Mouse (Mus musculus) limb, embryonic 10.5 days (tissue): ENCODE results near the gene Sfxn4. TPM values are rescaled to one million over a fixed set of nuclear protein-coding genes. Genes with fewer than 3 reads are reported as not detected.

ENCODE experiments used
- DNase-seq: peaks from one replicate; pipeline ENCODE4 v3.0.0-alpha.2; 2017; ENCODE audit warnings: low spot score
- H3K27ac ChIP-seq: fragments of 300-500 bp; sonication (generic); 2 replicates; pipeline ENCODE4 v1.5.1; 2016; ENCODE audit warnings: mild to moderate bottlenecking
- H3K27me3 ChIP-seq: fragments of 300-500 bp; sonication (generic); 2 replicates; pipeline ENCODE4 v1.6.1; 2016; ENCODE audit warnings: low read depth, mild to moderate bottlenecking; ENCODE audit not compliant: poor library complexity, severe bottlenecking
- H3K36me3 ChIP-seq: fragments of 300-500 bp; sonication (generic); 2 replicates; pipeline ENCODE4 v1.6.1; 2016; ENCODE audit warnings: mild to moderate bottlenecking, moderate library complexity
- H3K4me1 ChIP-seq: fragments of 300-500 bp; sonication (generic); 2 replicates; pipeline ENCODE4 v1.6.1; 2016
- H3K4me3 ChIP-seq: fragments of 300-500 bp; sonication (generic); 2 replicates; pipeline ENCODE4 v1.5.1; 2016; ENCODE audit warnings: mild to moderate bottlenecking, moderate library complexity
- H3K9me3 ChIP-seq: fragments of 300-500 bp; sonication (generic); replicated peaks from 2 replicates; pipeline ENCODE4 v1.6.1; 2016; ENCODE audit warnings: mild to moderate bottlenecking
- WGBS: fragments of 180-500 bp; shearing (Covaris S2); methylation state at CpG from one replicate; pipeline ENCODE4 v1.1.7; 2016; 5-methylcytosine and 5-hydroxymethylcytosine counted together
- polyA plus RNA-seq: library from polyadenylated mRNA; unstranded; fragments of >200 nt; fragmentation: Nextera tagmentation; extraction: Ambion mirVana; gene quantifications from 2 replicates; pipeline ENCODE4 v1.2.1, GENCODE M21; 2016

Sfxn4 gene
- polyA plus RNA-seq, 1 experiment from 2014 or later = 12.8 TPM

GRCm38 (mm10) chr19:60811098-60812035 is 49.9 kb downstream of the Sfxn4 start, which contains the start of gene Fam45a:
TSS of gene Fam45a (plus strand) at chr19:60811585.
- Histone ChIP-seq H3K27ac (peak within 1 kb of the TSS; percentile 92), H3K9me3 (no peaks in the 10 kb centered on the region)
- 3% methylated on average over 45 of the region's 45 CpGs for WGBS

GRCm38 (mm10) chr19:60809927-60810326 is 51.4 kb downstream of the Sfxn4 start:
- Histone ChIP-seq H3K9me3 (no peaks in the 10 kb centered on the region), H3K36me3 (peaks cover 7% of the 10 kb centered on the region), H3K4me3 (no peak overlapping the region), H3K4me1 (peaks cover 15% of the 10 kb centered on the region), H3K27ac (no peak overlapping the region), H3K27me3 (no peaks in the 10 kb centered on the region)
- no peak for DNase-seq
- WGBS = 94% methylated on average over 2 of the region's 2 CpGs

More at GRCm38 (mm10) chr19:60811098-60812035, 49.9 kb downstream of the Sfxn4 start, which contains the start of gene Fam45a:
- Histone ChIP-seq H3K4me1 (peaks cover 15% of the 10 kb centered on the region), H3K4me3 (peak within 1 kb of the TSS; percentile 84), H3K27me3 (no peaks in the 10 kb centered on the region), H3K36me3 (peaks cover 19% of the 10 kb centered on the region)
- peak; percentile 92 for DNase-seq

- no peak for DNase-seq
- H3K36me3 ChIP-seq = no peaks in the 10 kb centered on the region
- no peaks in the 10 kb centered on the region for H3K4me1 ChIP-seq
- no peaks in the 10 kb centered on the region for H3K9me3 ChIP-seq
- 76% methylated on average over 2 of the region's 2 CpGs for WGBS
- no peak overlapping the region for H3K27ac ChIP-seq
- no peaks in the 10 kb centered on the region for H3K27me3 ChIP-seq
- no peak overlapping the region for H3K4me3 ChIP-seq
Observed at GRCm38 (mm10) chr19:60804903-60805302, 56.4 kb downstream of the Sfxn4 start.

GRCm38 (mm10) chr19:60799867-60800569 is 61.3 kb downstream of the Sfxn4 start:
- no peak for DNase-seq
- H3K4me1 ChIP-seq = no peaks in the 10 kb centered on the region
- no peaks in the 10 kb centered on the region for H3K36me3 ChIP-seq
- H3K9me3 ChIP-seq = no peaks in the 10 kb centered on the region
- 80% methylated on average over 7 of the region's 7 CpGs for WGBS
- no peak overlapping the region for H3K27ac ChIP-seq
- no peaks in the 10 kb centered on the region for H3K27me3 ChIP-seq
- no peak overlapping the region for H3K4me3 ChIP-seq

GRCm38 (mm10) chr19:60797415-60797814 is 63.9 kb downstream of the Sfxn4 start:
- no peaks in the 10 kb centered on the region for H3K27me3 ChIP-seq
- no peak for DNase-seq

GRCm38 (mm10) chr19:60795244-60795643 is 66.0 kb downstream of the Sfxn4 start:
- Histone ChIP-seq H3K9me3 (no peaks in the 10 kb centered on the region), H3K4me1 (no peaks in the 10 kb centered on the region), H3K36me3 (no peaks in the 10 kb centered on the region), H3K27me3 (no peaks in the 10 kb centered on the region), H3K4me3 (no peak overlapping the region), H3K27ac (no peak overlapping the region)
- no peak for DNase-seq
- 90% methylated on average over 2 of the region's 2 CpGs for WGBS

More at GRCm38 (mm10) chr19:60797415-60797814, 63.9 kb downstream of the Sfxn4 start:
- WGBS = 91% methylated on average over 2 of the region's 2 CpGs
- H3K27ac ChIP-seq = no peak overlapping the region
- H3K36me3 ChIP-seq = no peaks in the 10 kb centered on the region
- H3K4me3 ChIP-seq = no peak overlapping the region
- H3K4me1 ChIP-seq = no peaks in the 10 kb centered on the region
- H3K9me3 ChIP-seq = no peaks in the 10 kb centered on the region

- DNase-seq = no peak
- peaks cover 8% of the 10 kb centered on the region for H3K4me1 ChIP-seq
- no peak overlapping the region for H3K27ac ChIP-seq
- H3K9me3 ChIP-seq = no peaks in the 10 kb centered on the region
- H3K27me3 ChIP-seq = no peaks in the 10 kb centered on the region
- WGBS = 91% methylated on average over 2 of the region's 2 CpGs
- no peak overlapping the region for H3K4me3 ChIP-seq
- H3K36me3 ChIP-seq = no peaks in the 10 kb centered on the region
Observed at GRCm38 (mm10) chr19:60793170-60793707, 68.0 kb downstream of the Sfxn4 start.

- H3K27me3 ChIP-seq = no peaks in the 10 kb centered on the region
- no peaks in the 10 kb centered on the region for H3K9me3 ChIP-seq
- 25% methylated on average over 9 of the region's 9 CpGs for WGBS
- peaks cover 14% of the 10 kb centered on the region for H3K4me1 ChIP-seq
- no peak for DNase-seq
- peak overlapping the region; percentile 96 for H3K4me3 ChIP-seq
- peak overlapping the region; percentile 99 for H3K27ac ChIP-seq
- 0 out of 2 replicates have a peak, but pooled peaks cover 4% of the 10 kb centered on the region for H3K36me3 ChIP-seq
Observed at GRCm38 (mm10) chr19:60791164-60791563, 70.1 kb downstream of the Sfxn4 start.

- H3K9me3 ChIP-seq = no peaks in the 10 kb centered on the region
- H3K36me3 ChIP-seq = 0 out of 2 replicates have a peak, but pooled peaks cover 5% of the 10 kb centered on the region
- DNase-seq = peak; percentile 96
- peaks cover 14% of the 10 kb centered on the region for H3K4me1 ChIP-seq
- H3K27me3 ChIP-seq = no peaks in the 10 kb centered on the region
- peak within 1 kb of the TSS; percentile 96 for H3K4me3 ChIP-seq
- H3K27ac ChIP-seq = peak within 1 kb of the TSS; percentile 99
- WGBS = under 1% methylated on average over 57 of the region's 57 CpGs
Observed at GRCm38 (mm10) chr19:60790551-60791161, 70.6 kb downstream of the Sfxn4 start, which contains the start of gene Eif3a. TSS of gene Eif3a (minus strand) at chr19:60790658.

- H3K4me1 ChIP-seq = peaks cover 14% of the 10 kb centered on the region
- H3K9me3 ChIP-seq = no peaks in the 10 kb centered on the region
- 0% methylated on average over 60 of the region's 60 CpGs for WGBS
- H3K36me3 ChIP-seq = 0 out of 2 replicates have a peak, but pooled peaks cover 5% of the 10 kb centered on the region
- peak overlapping the region; percentile 99 for H3K27ac ChIP-seq
- H3K4me3 ChIP-seq = peak overlapping the region; percentile 96
- H3K27me3 ChIP-seq = no peaks in the 10 kb centered on the region
- DNase-seq = peak; percentile 77
Observed at GRCm38 (mm10) chr19:60789919-60790506, 71.3 kb downstream of the Sfxn4 start.

GRCm38 (mm10) chr19:60789452-60789851 is 71.8 kb downstream of the Sfxn4 start:
- peak overlapping the region; percentile 99 for H3K27ac ChIP-seq
- DNase-seq = no peak
- WGBS = 3% methylated on average over 7 of the region's 7 CpGs
- peaks cover 6% of the 10 kb centered on the region for H3K36me3 ChIP-seq
- peaks cover 14% of the 10 kb centered on the region for H3K4me1 ChIP-seq
- no peaks in the 10 kb centered on the region for H3K9me3 ChIP-seq
- peak overlapping the region; percentile 96 for H3K4me3 ChIP-seq
- H3K27me3 ChIP-seq = no peaks in the 10 kb centered on the region
